Mouse (Mus musculus): ENCODE data around the gene Olfr323. TPM values are rescaled to one million over a fixed set of nuclear protein-coding genes. Genes with fewer than 3 reads are reported as not detected.

The Olfr323 gene
- not detected for total RNA-seq (2021)

DNA sequence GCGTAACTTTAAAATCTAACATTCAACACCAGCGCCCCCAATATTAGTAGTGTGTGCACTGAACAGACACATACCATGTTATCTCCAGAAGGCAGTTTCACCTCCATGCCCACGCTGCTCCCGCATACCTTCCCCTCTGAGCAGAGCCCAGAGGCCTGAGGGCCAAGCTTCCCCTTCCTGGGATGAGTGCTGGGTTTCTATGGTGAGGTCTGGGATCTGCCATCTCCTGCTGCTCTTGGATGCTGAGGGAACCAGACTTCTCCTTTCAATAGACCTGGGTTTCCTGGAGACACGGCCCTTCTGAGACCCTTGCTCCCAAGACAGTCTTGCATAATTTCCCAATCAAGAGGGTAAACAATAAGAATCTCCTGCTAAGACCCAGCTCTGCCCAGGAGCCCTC is at the start of gene Olfr323:
Olfr323 (minus strand) TSS at position 101 of the 400 bp plus-strand sequence.
- intact Hi-C loops (cut with DNase I): no loop called here
- DNase-seq (ENCODE audit: low spot score in 2 of 2): no peak

DNA sequence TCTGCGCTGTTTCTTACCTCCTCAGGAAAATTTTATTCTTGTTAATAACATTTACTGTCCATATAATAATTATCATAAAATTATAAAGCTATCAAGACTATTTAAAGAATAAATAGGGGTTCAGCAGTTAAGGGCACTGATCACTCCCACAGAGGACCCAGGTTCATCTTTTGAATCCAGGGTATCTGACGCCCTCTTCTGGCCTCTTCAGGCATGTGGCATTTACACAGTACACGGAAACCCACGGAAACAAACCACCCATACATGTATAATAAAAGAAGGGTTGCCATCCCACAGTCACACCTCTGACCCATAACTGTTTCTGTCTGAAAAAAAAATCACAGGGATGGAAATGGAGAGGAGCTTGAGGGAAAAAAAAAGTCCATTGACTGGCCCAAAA is 41.5 kb upstream of the Olfr323 start:
- intact Hi-C loops (cut with DNase I): no loop called here
- no peak for DNase-seq (ENCODE audit: low spot score in 2 of 2)

DNA sequence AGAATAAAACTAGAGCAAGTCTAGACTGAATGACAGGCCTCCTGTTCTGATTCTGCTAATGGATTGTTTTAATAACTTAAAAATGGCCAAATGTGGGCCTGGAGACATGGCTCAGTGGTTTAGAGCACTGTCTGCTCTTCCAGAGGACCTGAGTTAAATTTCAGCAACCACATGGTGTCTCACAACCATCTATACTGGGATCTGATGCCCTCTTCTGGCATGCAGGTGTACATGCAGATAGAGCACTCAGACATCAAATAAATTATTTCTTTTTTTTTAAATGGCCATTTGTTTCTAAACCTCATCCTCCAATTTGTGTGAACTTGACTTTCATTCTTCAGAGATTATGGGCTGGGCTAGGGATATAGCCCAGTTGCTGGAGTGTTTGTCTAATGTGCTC is 39.0 kb upstream of the Olfr323 start:
- no peak for DNase-seq (ENCODE audit: low spot score in 2 of 2)
- intact Hi-C loops (cut with DNase I): no loop called here

DNA sequence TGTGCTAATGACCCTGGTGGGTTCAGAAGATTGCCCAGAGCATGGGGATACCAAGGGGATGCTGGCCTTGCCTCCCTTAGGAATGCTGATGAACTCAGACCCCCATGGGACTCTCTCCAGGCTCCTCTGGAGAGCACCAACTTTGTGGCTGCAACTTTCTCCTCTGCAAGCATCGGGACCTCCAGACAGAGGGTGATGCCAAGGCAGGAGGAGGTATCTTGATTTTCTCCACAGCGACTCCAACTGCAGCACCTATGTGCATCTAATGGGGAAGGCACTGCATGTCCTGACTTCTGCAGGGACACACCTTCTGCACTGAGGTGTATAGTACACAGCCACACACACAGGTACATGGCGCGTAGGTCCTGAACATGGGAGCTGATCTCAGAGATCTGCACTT is 28.3 kb upstream of the Olfr323 start, which contains the start of gene Olfr322:
Olfr322 (plus strand) TSS at position 187 of the 400 bp plus-strand sequence.
- intact Hi-C loops (cut with DNase I): no loop called here
- DNase-seq (ENCODE audit: low spot score in 2 of 2): no peak

DNA sequence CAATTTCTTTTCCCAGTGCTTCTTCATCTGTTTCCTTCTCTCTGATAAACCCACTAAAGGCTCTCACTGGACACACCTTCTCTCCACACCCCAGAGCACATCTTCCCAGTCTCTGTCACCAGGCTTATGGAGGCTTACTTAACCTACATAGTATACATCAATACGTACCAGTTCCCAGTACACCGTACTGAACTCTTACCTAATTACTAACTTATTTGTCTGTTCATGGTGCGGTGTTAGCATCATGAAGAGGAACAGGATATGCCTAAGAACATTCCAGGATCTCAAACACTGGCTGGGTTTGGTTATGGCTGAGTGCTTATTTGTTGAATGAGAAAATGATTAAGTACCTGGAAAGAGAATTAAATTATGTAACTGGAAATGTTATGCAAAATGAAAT is 24.9 kb upstream of the Olfr323 start:
- intact Hi-C loops (cut with DNase I): no loop called here
- no peak for DNase-seq (ENCODE audit: low spot score in 2 of 2)

DNA sequence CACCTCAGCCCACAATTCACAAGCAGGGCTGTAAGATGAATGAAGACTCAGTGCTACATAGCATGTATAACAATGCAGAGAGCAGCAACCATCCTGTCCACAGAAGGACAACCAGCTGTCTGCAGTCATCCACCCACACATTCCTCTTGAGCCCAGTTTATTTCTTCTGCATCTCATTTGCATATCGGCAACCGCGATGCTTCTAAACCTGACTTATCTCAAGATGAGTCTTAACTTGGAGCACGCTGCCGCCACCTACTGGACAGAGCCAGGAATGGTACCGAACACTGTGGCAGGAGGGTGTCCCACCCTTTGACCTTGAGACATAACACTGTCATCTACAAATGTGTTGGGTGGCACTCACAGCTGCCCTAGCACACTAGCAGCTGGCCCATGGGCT is 13.0 kb upstream of the Olfr323 start:
- peak; percentile 6 to 56 for DNase-seq (ENCODE audit: low spot score in 2 of 2)
- intact Hi-C loops (cut with DNase I): no loop called here

DNA sequence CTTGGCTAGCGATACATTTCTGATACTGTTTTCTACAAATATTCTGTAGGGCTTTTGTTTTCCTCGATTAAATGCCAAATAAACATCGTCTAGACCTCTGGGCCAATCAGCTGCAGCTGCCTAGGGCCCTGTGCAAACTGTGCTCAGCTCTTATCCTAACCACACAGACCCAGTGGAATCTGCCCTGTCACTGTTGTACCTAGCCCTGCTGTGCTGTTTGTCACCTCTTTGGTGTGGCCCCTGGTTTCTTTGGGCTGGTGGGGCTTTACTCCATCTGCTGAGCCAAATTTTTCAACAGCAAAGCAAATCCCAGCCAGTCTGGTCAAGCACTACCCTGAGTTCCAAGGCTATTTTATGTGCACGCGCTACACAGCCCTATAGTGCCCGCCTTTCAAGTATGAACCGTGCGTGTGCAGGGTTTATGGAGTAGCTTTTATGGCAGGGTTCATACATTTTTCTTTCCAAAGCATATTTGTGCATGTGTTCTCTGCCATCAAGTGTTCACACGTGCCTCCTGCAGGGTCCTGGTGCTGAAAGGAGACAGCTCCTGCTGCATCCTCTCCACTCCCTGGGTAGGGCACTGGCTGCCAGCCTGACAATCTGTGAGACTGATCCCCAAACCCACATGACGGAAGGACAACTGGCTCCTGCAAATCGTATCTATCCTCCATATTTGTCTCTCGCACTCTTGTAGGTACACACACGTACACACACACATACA is 11.5 kb upstream of the Olfr323 start:
- intact Hi-C loops (cut with DNase I): no loop called here

DNA sequence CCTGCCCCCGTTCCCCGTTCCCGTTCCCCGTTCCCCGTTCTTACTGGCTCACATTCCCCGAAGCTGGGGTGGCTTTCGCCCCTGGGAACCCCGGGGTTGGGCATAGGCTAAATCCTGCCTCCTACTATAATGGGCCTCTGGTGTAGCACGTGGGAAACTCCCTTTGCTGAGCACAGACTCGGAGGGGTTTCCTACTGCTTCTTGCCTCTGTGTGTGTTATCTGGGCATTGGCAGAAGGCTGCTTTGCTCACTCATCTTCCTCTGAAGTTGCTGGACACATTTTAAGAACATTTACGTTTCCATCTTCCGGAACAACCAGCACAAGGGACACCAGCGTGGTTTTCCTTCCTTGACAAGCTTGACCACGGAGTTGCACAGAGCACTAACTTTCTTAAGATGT is 10.8 kb upstream of the Olfr323 start:
- no peak for DNase-seq (ENCODE audit: low spot score in 2 of 2)
- intact Hi-C loops (cut with DNase I): no loop called here

More for the DNA sequence above, 11.5 kb upstream of the Olfr323 start:
- no peak for DNase-seq (ENCODE audit: low spot score in 2 of 2)

DNA sequence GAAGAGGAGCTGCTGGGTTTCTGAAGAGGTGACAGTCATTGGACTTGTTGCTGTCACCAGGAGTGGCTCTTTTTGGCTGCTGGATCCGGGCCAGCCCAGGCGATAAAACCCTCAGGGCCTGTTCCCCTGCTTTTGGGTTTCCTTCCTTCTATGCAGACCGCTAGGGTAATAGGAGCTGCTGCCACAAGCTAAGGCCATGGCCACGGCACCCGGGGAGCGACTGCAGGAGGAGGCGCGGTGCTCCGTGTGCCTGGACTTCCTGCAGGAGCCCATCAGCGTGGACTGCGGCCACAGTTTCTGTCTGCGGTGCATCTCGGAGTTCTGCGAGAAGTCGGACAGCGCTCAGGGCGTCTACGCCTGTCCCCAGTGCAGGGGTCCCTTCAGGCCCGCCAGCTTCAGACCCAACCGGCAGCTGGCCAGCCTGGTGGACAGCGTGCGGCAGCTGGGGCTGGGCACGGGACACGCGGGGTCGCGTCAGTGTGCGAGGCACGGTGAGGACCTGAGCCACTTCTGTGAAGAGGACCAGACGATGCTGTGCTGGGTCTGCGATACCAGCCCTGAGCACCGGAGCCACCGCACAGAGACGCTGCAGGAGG is 10.1 kb upstream of the Olfr323 start, which contains the start of gene Trim58:
Trim58 (plus strand) TSS at position 194 of the 596 bp plus-strand sequence.
- intact Hi-C loops (cut with DNase I): no loop called here
- DNase-seq (ENCODE audit: low spot score in 2 of 2): peak; percentile 2 to 4

DNA sequence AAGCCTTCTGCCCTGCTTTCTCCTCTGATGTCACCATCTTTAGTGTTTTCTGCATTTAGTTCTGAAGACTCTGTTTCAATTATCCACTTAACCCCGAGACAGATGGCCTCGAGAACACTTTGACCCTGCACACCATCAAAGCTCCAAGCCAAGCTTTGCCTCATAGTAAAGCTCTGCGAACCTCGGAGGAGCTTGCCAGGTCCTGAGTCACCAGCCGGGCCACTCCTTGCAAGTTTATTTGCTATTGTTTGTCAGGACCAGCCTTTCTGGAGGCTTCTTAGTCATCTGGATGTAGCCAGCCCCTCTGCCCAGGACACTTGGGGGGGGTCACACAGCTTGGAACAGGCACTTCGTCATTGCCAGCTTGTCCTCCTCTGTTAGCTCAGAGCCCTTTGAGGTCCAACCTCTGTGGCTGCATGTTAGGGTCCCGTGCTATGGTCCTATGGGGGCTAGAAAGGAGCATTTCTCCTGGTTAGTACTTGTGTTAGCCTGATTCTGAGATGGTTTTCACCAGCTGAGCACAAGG is 7.9 kb upstream of the Olfr323 start:
- intact Hi-C loops (cut with DNase I): loop anchor here (5.0 kb wide), 1 partner anchor 236 kb away; no protein-coding TSS in a partner anchor
- no peak for DNase-seq (ENCODE audit: low spot score in 2 of 2)

DNA sequence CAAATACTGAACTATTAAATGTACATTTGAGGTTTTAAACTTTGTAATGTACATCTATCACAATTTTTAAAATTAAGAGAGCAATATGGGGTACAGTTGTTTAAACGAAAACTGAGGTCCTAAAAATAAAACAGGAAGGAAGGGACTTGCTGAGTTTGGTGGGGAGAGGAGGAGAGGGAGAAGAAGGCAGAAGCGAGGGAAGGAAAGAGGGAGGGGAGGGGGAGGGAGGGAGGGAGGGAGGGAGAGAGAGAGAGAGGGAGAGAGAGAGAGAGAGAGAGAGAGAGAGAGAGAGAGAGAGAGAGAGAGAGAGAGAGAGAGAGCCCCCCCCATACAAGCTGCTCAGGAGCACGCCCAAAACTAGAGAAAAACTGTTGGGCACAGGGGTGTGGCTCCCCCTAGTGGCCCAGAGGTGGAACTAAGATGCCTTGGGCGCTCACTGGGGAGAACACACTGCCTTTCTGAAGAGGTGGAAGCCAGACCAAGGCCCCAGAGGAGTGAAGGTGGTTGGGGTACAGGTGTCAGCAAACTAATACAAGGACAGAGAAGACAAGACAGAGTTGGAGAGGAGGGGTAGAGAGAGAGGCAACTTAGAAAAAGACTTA is 6.2 kb upstream of the Olfr323 start:
- DNase-seq (ENCODE audit: low spot score in 2 of 2): peak; percentile 18 to 28
- intact Hi-C loops (cut with DNase I): loop anchor here (5.0 kb wide), 1 partner anchor 234 kb away; no protein-coding TSS in a partner anchor

DNA sequence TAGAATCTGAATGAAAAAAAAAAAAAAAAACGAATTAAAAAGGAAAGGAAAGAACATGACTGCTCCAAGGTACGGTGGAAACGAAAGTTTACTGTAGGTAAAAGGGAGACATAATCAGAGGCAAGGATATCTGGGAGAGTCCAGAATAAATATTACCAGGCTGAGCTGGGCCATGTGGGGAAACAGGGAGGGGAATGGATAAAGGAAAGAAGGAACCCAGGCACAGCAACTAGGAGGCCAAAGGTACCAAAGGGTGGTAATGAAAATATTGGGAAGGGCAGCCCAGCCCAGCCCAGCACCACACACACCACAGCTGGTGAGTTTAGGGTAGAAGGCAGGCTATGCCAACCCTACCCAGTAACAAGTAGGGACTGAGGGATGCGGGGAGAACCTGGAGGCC is 4.6 kb upstream of the Olfr323 start:
- intact Hi-C loops (cut with DNase I): loop anchor here (5.0 kb wide), 1 partner anchor 233 kb away; no protein-coding TSS in a partner anchor
- DNase-seq (ENCODE audit: low spot score in 2 of 2): no peak

DNA sequence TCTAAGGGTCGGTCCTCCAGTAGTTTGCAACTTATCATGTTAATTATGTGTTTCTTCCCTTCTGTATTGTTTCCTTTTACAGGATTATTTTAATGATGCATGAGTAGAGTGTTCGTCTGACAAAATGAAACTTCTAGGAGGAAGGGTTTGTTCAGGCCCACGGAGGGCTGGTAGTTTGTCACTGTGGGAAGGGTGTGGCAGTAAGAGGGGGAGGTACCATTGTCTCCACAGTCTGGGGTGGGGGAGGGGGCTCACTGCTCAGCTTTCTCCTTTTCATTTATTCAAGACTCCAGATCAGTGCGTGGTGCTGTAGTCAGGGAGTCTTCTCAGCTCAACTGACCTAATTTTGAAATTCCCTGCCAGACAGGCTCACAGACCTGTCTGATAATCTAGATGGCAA is 4.2 kb downstream of the Olfr323 start:
- DNase-seq (ENCODE audit: low spot score in 2 of 2): no peak
- intact Hi-C loops (cut with DNase I): no loop called here

DNA sequence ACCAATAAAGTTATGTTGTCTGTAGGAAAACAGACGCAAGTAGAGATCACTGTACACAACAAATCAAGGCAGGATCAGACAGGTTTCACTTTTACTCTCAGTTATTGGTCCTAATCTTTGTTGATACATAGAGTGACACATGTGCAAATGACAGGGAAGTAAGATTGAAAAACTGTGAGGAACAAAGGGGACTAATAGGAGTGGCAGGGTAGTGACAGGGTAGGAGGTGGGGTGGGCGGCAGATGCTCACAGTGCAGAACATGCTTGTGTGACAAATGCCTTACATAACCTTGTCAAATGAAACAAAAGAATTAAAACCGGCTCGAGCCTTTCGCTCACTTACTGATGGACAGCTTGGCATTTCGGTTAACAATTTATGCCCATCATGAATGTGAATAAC is 11.5 kb downstream of the Olfr323 start:
- intact Hi-C loops (cut with DNase I): loop anchor here (10.0 kb wide), 1 partner anchor 334 kb away; no protein-coding TSS in a partner anchor
- no peak for DNase-seq (ENCODE audit: low spot score in 2 of 2)

DNA sequence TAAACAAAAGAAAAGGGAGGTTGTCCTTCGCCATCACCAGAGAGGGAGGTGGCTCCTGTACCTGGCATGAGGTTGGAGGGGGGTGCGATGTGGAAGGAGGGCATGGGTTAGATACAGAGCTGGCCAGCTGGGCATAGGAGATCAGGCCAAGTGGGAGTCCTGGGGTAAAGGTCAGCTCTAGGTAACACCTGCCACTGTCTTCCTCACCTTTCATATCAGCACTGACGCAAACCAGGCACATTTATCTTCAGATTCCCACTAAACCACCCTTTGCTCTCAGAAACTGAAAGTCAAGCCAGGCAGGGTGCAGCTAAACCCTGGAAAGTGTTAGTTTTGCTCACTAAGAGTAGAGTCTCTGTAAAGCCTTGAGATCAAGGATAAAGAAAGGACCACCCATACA is 11.9 kb downstream of the Olfr323 start:
- DNase-seq (ENCODE audit: low spot score in 2 of 2): no peak
- intact Hi-C loops (cut with DNase I): loop anchor here (10.0 kb wide), 1 partner anchor 334 kb away; no protein-coding TSS in a partner anchor

DNA sequence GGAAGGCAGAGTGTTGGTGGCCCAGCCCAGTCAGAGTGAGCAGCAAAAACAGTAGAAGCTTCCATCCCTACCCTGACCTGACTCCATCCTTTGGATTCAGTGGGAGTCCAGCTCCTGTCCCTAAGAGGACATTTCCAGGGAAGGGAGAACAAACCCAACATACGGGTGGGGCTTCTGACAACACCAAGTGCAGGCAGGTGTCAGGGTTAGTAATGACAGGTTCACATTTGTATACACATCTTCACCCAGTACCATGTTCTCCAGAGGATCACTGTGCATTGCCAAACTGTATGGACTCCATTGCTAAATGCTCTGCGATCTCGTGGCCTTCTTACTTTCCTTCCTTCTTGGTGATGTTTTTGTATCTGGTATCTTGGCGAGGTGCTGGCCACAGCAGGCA is 14.3 kb downstream of the Olfr323 start, which contains the start of gene 2210407C18Rik:
2210407C18Rik (minus strand) TSS at position 101 of the 400 bp plus-strand sequence.
- intact Hi-C loops (cut with DNase I): loop anchor here (10.0 kb wide), 1 partner anchor 331 kb away; no protein-coding TSS in a partner anchor
- no peak for DNase-seq (ENCODE audit: low spot score in 2 of 2)

DNA sequence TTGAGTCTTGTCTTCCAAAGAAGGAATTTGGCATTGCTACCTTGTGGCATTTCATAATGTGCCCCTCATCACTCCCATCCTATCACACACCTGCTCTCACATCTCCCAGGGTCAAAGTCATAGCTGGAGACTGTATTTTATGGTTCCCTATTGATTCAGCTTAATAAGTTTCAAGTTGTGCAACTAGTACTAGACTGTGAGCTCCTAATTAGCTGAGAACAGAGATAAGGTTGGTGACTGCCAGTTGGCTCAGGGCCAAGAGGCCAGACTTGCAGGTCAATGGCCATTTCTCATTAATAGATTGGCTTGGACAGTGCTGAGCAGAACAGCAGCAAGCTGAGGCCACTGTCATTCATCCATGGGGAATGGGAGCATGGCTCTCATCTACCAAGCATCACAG is 15.8 kb downstream of the Olfr323 start:
- no peak for DNase-seq (ENCODE audit: low spot score in 2 of 2)
- intact Hi-C loops (cut with DNase I): loop anchor here (10.0 kb wide), 1 partner anchor 330 kb away; no protein-coding TSS in a partner anchor

DNA sequence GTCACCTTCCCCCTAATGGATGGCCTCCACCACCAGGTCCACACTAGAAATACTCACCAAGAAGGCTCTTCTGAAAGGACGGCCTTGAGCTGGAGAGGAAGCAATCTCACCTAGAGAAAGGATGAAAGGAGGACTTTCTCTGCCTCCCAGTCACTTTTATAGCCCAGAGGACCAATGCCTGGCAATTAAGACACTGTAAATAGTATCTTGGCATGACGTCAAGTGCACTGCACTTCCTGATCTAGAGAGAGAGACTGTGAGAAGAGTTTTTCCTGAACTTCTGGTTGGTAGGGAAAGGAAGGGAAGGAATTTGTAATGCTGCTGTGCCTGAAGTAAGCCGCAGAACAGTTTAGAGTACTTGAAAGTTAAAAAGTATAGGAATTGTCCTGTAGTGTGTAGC is 16.9 kb downstream of the Olfr323 start:
- intact Hi-C loops (cut with DNase I): loop anchor here (10.0 kb wide), 1 partner anchor 329 kb away; no protein-coding TSS in a partner anchor

DNA sequence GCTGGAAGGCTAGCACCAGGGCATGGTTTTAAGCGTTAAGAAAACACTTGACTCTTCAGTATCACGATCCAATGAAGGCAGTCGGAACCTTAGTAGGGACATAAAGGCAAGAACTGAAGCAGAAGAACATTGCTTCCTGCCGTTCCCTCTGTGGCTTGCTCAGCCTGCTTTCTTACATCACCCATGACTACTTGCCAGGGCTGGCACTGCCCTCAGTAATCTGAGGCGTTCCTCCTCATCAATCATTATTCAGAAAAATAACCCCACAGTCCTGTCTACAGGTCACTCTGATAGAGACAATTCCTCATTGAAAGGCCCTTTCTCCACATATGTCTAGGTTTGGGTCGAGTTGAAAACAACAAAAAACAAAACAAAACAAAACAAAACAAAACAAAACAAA is 23.3 kb downstream of the Olfr323 start:
- intact Hi-C loops (cut with DNase I): no loop called here
- DNase-seq (ENCODE audit: low spot score in 2 of 2): no peak

More for the DNA sequence above, 16.9 kb downstream of the Olfr323 start:
- no peak for DNase-seq (ENCODE audit: low spot score in 2 of 2)
